Mouse (Mus musculus): ENCODE measurements around the gene Greb1. TPM values are rescaled to one million over a fixed set of nuclear protein-coding genes. Genes with fewer than 3 reads are reported as not detected.
A peak's percentile ranks its signal among the peaks of the same experiment; 100 is the strongest.

Greb1 gene
- total RNA-seq, 2 experiments from 2014 or later, result 43.7 to 54.7 TPM

DNA sequence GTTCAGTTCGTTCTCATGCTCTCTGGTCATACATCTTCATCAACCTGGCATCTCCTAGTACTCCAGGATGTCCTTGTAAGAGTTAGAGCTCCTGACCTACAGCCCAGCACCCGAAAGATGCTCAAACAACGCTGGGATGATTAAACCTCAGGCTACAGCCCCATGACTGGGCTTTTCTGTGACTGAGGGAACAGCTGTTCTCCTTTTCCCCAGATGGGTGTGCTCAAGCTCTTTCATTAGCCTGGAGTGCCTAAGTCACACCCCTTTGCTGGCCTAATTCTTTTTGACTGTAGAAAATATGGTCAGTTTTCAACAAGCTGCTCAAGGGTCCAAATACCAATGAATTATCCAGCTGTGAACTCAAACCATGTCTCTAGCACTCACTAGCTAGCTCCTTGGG is 7.4 kb upstream of the Greb1 start:
- no peak for DNase-seq (ENCODE audit: low spot score in 2 of 2)

- peak; percentile 74 to 76 for DNase-seq (ENCODE audit: low spot score in 2 of 2)
These were observed 4.8 kb upstream of the Greb1 start for GRCm38 (mm10) chr12:16805511-16805910.

GRCm38 (mm10) chr12:16803956-16804430 is 3.3 kb upstream of the Greb1 start:
- no peak for DNase-seq (ENCODE audit: low spot score in 2 of 2)

GRCm38 (mm10) chr12:16803237-16803955 is 2.7 kb upstream of the Greb1 start:
- no peak for DNase-seq (ENCODE audit: low spot score in 2 of 2)

DNA sequence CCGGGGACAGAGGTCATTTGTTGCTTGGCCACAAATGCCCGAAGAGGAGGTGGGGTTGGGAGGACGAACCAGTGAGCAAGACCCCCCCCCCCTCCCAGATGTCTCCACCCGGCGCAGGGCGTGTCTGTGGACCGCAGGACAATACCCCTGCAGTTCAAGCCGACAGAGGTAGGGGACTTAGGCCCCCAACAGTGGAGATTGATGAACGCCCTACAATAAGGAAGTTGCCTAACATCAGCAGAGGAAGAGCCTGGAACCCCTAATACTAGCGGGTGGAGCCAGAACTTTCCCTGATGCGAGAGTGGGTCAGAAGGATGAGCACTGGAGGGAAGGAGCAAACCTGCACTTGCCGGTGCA is 251 bp upstream of the Greb1 start:
- no peak for DNase-seq (ENCODE audit: low spot score in 2 of 2)

DNA sequence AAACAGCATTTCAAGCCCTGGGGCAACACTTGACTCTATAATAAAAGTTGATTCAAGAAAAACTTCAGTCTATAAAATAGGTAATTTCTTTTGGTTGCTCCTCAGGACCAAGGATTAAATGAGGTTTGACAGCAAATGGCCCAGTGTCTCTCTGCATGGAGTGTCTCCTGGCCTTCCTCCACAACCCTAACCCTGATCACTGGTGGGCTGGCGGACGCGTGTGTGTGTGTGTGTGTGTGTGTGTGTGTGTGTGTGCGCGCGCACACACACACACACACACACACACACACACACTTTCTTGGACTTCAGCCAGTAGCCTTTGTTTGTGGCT is 793 bp downstream of the Greb1 start:
- DNase-seq (ENCODE audit: low spot score in 2 of 2), result no peak

GRCm38 (mm10) chr12:16798894-16799293 is 1.8 kb downstream of the Greb1 start:
- no peak for DNase-seq (ENCODE audit: low spot score in 2 of 2)

DNA sequence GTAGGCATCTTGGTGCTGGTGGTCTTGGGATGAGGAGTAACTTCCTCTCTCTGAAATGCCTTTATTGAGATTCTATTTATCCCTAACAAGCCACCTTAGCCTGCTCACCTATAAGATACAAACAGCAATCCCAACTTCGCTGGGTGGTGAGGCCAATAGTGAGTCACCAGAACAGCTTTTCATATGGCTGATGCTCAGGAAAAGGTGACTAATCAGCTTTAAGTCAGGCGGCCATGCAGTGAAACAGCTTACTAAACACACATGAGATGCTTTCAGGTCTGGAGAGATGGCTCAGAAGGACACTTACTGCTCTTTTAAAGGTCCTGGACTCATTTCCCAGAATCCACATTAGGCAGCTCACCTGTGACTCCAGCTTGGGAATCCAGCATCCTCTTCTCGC is 4.9 kb downstream of the Greb1 start:
- DNase-seq (ENCODE audit: low spot score in 2 of 2), result no peak

GRCm38 (mm10) chr12:16793371-16793770 is 7.3 kb downstream of the Greb1 start:
- DNase-seq (ENCODE audit: low spot score in 2 of 2), result no peak

DNA sequence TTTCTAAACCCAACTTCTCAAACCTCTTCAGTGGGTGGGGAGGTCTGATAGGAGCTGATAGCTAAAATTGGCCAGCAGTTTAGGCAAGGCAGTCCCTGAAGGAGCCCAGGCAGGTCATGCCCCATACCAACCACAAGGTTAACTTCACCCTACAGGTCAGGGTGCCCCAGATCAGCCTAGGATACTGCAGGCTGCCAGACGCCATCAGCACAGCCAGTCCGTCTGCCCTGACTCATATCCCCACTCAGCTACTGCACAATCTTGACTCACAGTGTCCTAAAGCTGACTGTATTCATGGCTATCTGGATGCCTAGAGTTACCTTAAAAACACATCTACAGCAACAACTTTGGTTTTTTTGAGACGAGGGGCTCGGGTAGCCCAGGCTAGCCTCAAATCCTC is 10.2 kb downstream of the Greb1 start:
- DNase-seq (ENCODE audit: low spot score in 2 of 2), result no peak

DNA sequence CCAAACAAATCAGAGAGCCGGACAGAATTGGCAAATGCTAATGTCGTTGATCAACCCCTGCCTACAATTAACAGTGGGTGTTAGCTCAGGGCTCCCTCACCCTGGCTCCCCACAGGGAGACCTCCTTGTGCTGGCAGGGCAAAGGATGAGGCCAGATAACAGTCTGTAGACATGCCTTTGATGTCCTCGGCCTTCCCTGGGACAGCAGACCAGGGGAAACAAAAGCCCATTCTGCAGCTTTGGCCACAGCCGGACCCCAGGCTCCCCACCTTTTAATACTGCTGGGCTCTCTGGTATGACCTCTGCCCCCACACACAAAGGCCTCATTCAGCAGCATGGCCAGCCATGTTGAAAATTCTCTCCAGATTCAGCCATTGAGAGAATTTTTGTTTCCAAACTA is 10.9 kb downstream of the Greb1 start:
- no peak for DNase-seq (ENCODE audit: low spot score in 2 of 2)

- DNase-seq (ENCODE audit: low spot score in 2 of 2), result no peak
These were observed 11.5 kb downstream of the Greb1 start for GRCm38 (mm10) chr12:16789199-16789598.

GRCm38 (mm10) chr12:16788600-16788999 is 12.1 kb downstream of the Greb1 start:
- no peak for DNase-seq (ENCODE audit: low spot score in 2 of 2)

GRCm38 (mm10) chr12:16781034-16781746 is 19.5 kb downstream of the Greb1 start:
- DNase-seq (ENCODE audit: low spot score in 2 of 2), result no peak

GRCm38 (mm10) chr12:16780320-16780719 is 20.4 kb downstream of the Greb1 start:
- no peak for DNase-seq (ENCODE audit: low spot score in 2 of 2)

- no peak for DNase-seq (ENCODE audit: low spot score in 2 of 2)
These were observed 21.5 kb downstream of the Greb1 start for GRCm38 (mm10) chr12:16779165-16779564.

DNA sequence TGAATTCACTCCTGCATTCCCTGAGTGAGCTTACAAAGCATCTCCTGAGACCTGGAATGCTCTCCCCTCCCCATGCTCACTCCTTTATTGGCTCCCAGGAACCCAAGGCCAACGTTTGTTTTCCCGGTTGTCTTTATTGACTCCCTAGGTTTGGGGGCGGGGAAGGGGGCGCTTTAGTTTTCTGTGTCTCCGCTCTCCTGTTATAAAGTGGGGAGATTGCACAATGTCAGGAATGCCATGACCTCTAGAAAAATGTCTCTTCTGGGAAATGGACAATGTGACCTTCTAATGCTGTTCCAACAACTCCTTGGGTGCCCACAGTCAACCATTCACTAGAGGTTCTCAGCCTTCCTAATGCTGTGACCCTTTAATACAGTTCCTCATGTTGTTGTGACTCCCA is 22.2 kb downstream of the Greb1 start:
- DNase-seq (ENCODE audit: low spot score in 2 of 2), result no peak

DNA sequence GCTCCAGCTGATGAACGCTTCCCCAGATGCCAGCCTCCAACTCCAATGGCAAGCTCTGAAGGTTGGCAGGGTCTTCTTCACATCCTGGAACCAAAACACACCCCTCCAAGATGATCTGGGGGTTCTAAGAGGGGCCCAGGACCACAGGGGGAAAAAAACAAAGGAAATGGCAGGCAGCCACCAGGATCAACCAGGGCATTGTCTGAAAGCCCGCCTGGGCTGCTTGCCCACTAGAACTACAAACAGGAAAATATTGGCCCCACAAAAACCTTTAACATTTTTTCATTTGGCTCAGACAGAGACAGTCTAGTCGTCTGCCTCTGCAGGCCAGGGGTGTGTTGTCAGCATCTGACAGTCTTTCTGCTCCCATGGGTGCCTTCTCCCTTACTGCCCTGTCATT is 25.3 kb downstream of the Greb1 start:
- DNase-seq (ENCODE audit: low spot score in 2 of 2), result no peak

DNA sequence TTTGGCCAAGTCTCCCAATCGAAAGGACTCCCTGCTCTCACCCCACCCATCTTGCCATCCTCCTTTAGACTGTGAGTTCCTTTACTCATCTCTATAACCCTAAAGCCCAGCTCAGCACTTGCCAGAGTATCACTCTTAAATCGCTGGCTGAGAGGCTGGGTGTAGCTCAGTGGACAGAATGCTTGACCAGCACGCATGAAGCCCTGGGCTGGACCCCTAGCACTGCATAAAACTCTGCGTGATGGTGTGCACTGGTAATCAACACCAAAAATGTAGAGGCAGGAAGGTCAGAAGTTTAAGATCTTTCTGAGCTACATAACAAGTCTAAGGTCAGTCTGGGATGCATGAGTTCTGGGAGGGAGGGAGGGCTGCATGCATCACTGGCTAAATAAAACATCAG is 26.1 kb downstream of the Greb1 start:
- no peak for DNase-seq (ENCODE audit: low spot score in 2 of 2)

- no peak for DNase-seq (ENCODE audit: low spot score in 2 of 2)
These were observed 31.0 kb downstream of the Greb1 start for GRCm38 (mm10) chr12:16769601-16770165.

DNA sequence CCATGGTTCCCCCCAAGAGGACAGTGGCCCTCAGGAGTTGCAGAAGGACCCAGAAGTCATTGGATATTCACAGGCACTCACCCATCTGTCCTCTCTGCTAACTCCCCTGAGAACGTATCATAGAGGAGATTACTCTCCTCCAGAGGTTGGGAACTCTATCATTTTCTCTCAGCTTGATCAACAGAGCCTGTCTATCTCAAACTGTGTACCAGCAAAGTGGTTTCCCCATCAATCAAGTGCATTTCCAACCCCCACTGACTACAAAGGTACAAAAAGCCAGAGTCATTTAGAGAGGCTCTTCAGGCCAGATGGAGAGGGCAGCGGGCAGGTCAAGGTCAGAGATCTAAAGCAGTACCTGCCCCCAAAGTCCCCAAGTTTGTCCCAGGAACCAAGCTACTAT is 32.0 kb downstream of the Greb1 start:
- DNase-seq (ENCODE audit: low spot score in 2 of 2), result no peak

GRCm38 (mm10) chr12:16768251-16768650 is 32.4 kb downstream of the Greb1 start:
- DNase-seq (ENCODE audit: low spot score in 2 of 2), result no peak

Measured in adrenal gland, adult 18-20 months (tissue).